ENCODE assay signal across 8 mouse cellular contexts in genomic region chr4:68906417-68907210, GRCm38 (mm10). TPM values are rescaled to one million over a fixed set of nuclear protein-coding genes. Genes with fewer than 3 reads are reported as not detected.
DNase-seq lines count a peak whose midpoint lies in the region; ATAC-seq and TF ChIP-seq lines count a peak whose summit lies in the region.

No protein-coding gene starts in this region.

- no peak overlapping the region for H3K4me3 ChIP-seq in limb, embryonic 14.5 days (replicated peaks; ENCODE audit: low read length)
- no peak overlapping the region for H3K4me3 ChIP-seq in limb, embryonic 10.5 days
- peak overlapping the region; percentile 7; the same call in 1 of the 2 replicates for H3K4me3 ChIP-seq in forebrain, embryonic 16.5 days (replicated peaks; ENCODE audit: low read length)
- peak overlapping the region; percentile 14 for H3K4me3 ChIP-seq in left cerebral cortex, adult 2 months
- H3K4me3 ChIP-seq in olfactory bulb, adult 2 months (ENCODE audit: insufficient read depth, low read depth, low read length), result peak overlapping the region; percentile 17; the same call in 1 of the 2 replicates

- TF ChIP-seq POLR2A in limb, embryonic 14.5 days (IDR thresholded peaks at IDR 0.05; ENCODE audit: borderline replicate concordance, extremely low read depth, insufficient read depth, insufficient read length), result no peak
- no peak for TF ChIP-seq POLR2A in olfactory bulb, adult 2 months (IDR thresholded peaks at IDR 0.05; ENCODE audit: insufficient read depth, low read depth, low read length)

- no peaks in the 10 kb centered on the region for H3K36me3 ChIP-seq in limb, embryonic 14.5 days (ENCODE audit: control insufficient read depth, insufficient read depth, low read length)
- no peaks in the 10 kb centered on the region for H3K36me3 ChIP-seq in limb, embryonic 10.5 days
- no peaks in the 10 kb centered on the region for H3K36me3 ChIP-seq in forebrain, embryonic 16.5 days (ENCODE audit: control insufficient read depth, insufficient read depth)

- H3K4me1 ChIP-seq in limb, embryonic 14.5 days (ENCODE audit: control insufficient read depth, insufficient read depth, low read length), result no peaks in the 10 kb centered on the region
- no peaks in the 10 kb centered on the region for H3K4me1 ChIP-seq in limb, embryonic 10.5 days
- H3K4me1 ChIP-seq in forebrain, embryonic 16.5 days (replicated peaks; ENCODE audit: control insufficient read depth, insufficient read depth, low read length), result peaks cover 6% of the 10 kb centered on the region; the same call in 1 of the 2 replicates
- H3K4me1 ChIP-seq in olfactory bulb, adult 2 months (ENCODE audit: control insufficient read depth, insufficient read depth, low read length), result peaks cover 7% of the 10 kb centered on the region

- intact Hi-C loops in left cerebral cortex, adult 2 months (cut with DNase I), result no loop called here

- H3K9ac ChIP-seq in limb, embryonic 14.5 days (ENCODE audit: low read depth, low read length, severe bottlenecking), result no peak overlapping the region
- H3K9ac ChIP-seq in forebrain, embryonic 16.5 days (replicated peaks; ENCODE audit: low read depth, low read length), result no peak overlapping the region

- peak; percentile 11 for DNase-seq in limb, embryonic 14.5 days (ENCODE audit: low spot score)
- no peak for DNase-seq in limb, embryonic 10.5 days (ENCODE audit: low spot score)
- peak; percentile 66 to 72 for DNase-seq in left cerebral cortex, adult 2 months (ENCODE audit: extremely low spot score in 1 of 2, low spot score in 2 of 2)
- no peak for DNase-seq in gastrocnemius, adult 18-20 months (ENCODE audit: low spot score)
- no peak for DNase-seq in adrenal gland, adult 2 months
- DNase-seq in adrenal gland, postnatal 4 days (ENCODE audit: low spot score in 2 of 2), result no peak

- WGBS in limb, embryonic 14.5 days, result 70% methylated on average over 11 of the region's 11 CpGs
- WGBS in limb, embryonic 10.5 days, result 87% methylated on average over 11 of the region's 11 CpGs
- 42% methylated on average over 11 of the region's 11 CpGs for WGBS in forebrain, embryonic 16.5 days
- 19% methylated on average over 11 of the region's 11 CpGs for WGBS in olfactory bulb, adult 2 months

- 0 out of 2 replicates have a peak, but pooled peaks have one; percentile 9 for ATAC-seq in limb, embryonic 14.5 days (ENCODE audit: low FRiP score, low read depth)
- peak; percentile 86 for ATAC-seq in forebrain, embryonic 16.5 days

- no peak for TF ChIP-seq CTCF in left cerebral cortex, adult 2 months (IDR thresholded peaks at IDR 0.05)
- TF ChIP-seq CTCF in olfactory bulb, adult 2 months (IDR thresholded peaks at IDR 0.05; ENCODE audit: insufficient read depth, low read depth, low read length), result no peak

- H3K9me3 ChIP-seq in limb, embryonic 14.5 days (ENCODE audit: control insufficient read depth, low read length), result no peaks in the 10 kb centered on the region
- no peaks in the 10 kb centered on the region for H3K9me3 ChIP-seq in limb, embryonic 10.5 days (replicated peaks)
- H3K9me3 ChIP-seq in forebrain, embryonic 16.5 days (ENCODE audit: control insufficient read depth, low read length), result no peaks in the 10 kb centered on the region

- no peak overlapping the region for H3K27ac ChIP-seq in limb, embryonic 14.5 days (replicated peaks; ENCODE audit: low read depth, low read length)
- no peak overlapping the region for H3K27ac ChIP-seq in limb, embryonic 10.5 days
- H3K27ac ChIP-seq in forebrain, embryonic 16.5 days (ENCODE audit: low read length), result no peak overlapping the region
- H3K27ac ChIP-seq in left cerebral cortex, adult 2 months, result peak overlapping the region; percentile 42; the same call in 1 of the 2 replicates
- H3K27ac ChIP-seq in olfactory bulb, adult 2 months (ENCODE audit: insufficient read depth, low read depth, low read length), result peak overlapping the region; percentile 31; the same call in 1 of the 2 replicates

- H3K4me2 ChIP-seq in limb, embryonic 14.5 days (replicated peaks; ENCODE audit: low read depth, low read length, severe bottlenecking), result no peak overlapping the region
- peak overlapping the region; percentile 24 for H3K4me2 ChIP-seq in forebrain, embryonic 16.5 days (ENCODE audit: low read length)

- H3K27me3 ChIP-seq in limb, embryonic 14.5 days (ENCODE audit: control insufficient read depth, insufficient read depth, low read length), result no peaks in the 10 kb centered on the region
- no peaks in the 10 kb centered on the region for H3K27me3 ChIP-seq in limb, embryonic 10.5 days (ENCODE audit: low read depth, poor library complexity, severe bottlenecking)
- H3K27me3 ChIP-seq in forebrain, embryonic 16.5 days (replicated peaks; ENCODE audit: control insufficient read depth, insufficient read depth, low read length), result no peaks in the 10 kb centered on the region

RNA-seq across cellular contexts. Expression of gene Brinp1, which starts 47.6 kb away (rescaled TPM):
- polyA plus RNA-seq in limb, embryonic 14.5 days (2012; rRNA removed), result 9.0 and 9.5 TPM in 2 replicates
- polyA plus RNA-seq in limb, embryonic 14.5 days (2014; fragmentation: Nextera tagmentation; extraction: Ambion mirVana), result 15.2 and 18.6 TPM in 2 replicates
- 0.99 and 2.9 TPM in 2 replicates for polyA plus RNA-seq in limb, embryonic 10.5 days (2016; fragmentation: Nextera tagmentation; extraction: Ambion mirVana)
- polyA plus RNA-seq in forebrain, embryonic 16.5 days (2015; fragmentation: Nextera tagmentation; extraction: Ambion mirVana), result 30.7 and 42.5 TPM in 2 replicates
- 100 to 1,000 TPM; 250 to 282 TPM for total RNA-seq in left cerebral cortex, adult 2 months (2021)
- not detected in 2 replicates for polyA plus RNA-seq in olfactory bulb, adult 2 months (2012; ENCODE audit: insufficient read depth, insufficient read length, low replicate concordance, missing spikeins)
- total RNA-seq in gastrocnemius, adult 18-20 months (2021), result not detected
- total RNA-seq in adrenal gland, adult 2 months (2021), result 1 to 10 TPM; 1.4 to 2.0 TPM
- 0.41 and 0.42 TPM in 2 replicates for polyA plus RNA-seq in adrenal gland, adult 2 months (2012; rRNA removed)
- 1 to 10 TPM; 4.5 to 5.9 TPM for total RNA-seq in adrenal gland, postnatal 4 days (2021)

Comparison
In these comparisons a context has a peak if more than half of its experiments do, and no peak if none do; other contexts are left out.
1. DNase-seq: peak in limb, embryonic 14.5 days (single experiment) and left cerebral cortex, adult 2 months (2 of 2); none in limb, embryonic 10.5 days (single experiment), gastrocnemius, adult 18-20 months (single experiment), adrenal gland, adult 2 months (single experiment) and adrenal gland, postnatal 4 days (0 of 2).
2. H3K27ac ChIP-seq: peak in left cerebral cortex, adult 2 months (single experiment) and olfactory bulb, adult 2 months (single experiment); none in limb, embryonic 14.5 days (single experiment), limb, embryonic 10.5 days (single experiment) and forebrain, embryonic 16.5 days (single experiment).
3. H3K4me3 ChIP-seq: peak in forebrain, embryonic 16.5 days (single experiment), left cerebral cortex, adult 2 months (single experiment) and olfactory bulb, adult 2 months (single experiment); none in limb, embryonic 14.5 days (single experiment) and limb, embryonic 10.5 days (single experiment).